Mouse (Mus musculus): ENCODE results near the gene Gltpd2. TPM values are rescaled to one million over a fixed set of nuclear protein-coding genes. Genes with fewer than 3 reads are reported as not detected.
"Not testable (repeated sequence)": the region's sequence is repeated elsewhere in the genome, so short reads cannot be mapped to it uniquely, and the experiment has no call there.

The Gltpd2 gene
- polyA plus RNA-seq, 1 experiment from 2014 or later, result 0.32 TPM

- H3K36me3 ChIP-seq (ENCODE audit: control insufficient read depth, insufficient read depth, low read length); DNase-seq (ENCODE audit: low spot score); H3K9me3 ChIP-seq (ENCODE audit: control insufficient read depth, low read length); ATAC-seq (ENCODE audit: low FRiP score, low TSS enrichment); H3K4me2 ChIP-seq (replicated peaks; ENCODE audit: low read depth); H3K27ac ChIP-seq (replicated peaks); H3K9ac ChIP-seq (ENCODE audit: low read length); H3K4me1 ChIP-seq (replicated peaks; ENCODE audit: control insufficient read depth, insufficient read depth); H3K4me3 ChIP-seq (ENCODE audit: low read depth, low read length); H3K27me3 ChIP-seq (ENCODE audit: control insufficient read depth, insufficient read depth, low read length): not testable (repeated sequence)
- peak; percentile 20 for TF ChIP-seq CTCF (IDR thresholded peaks at IDR 0.05; ENCODE audit: low read depth)
- 85% methylated on average over 8 of the region's 8 CpGs for WGBS
Observed at GRCm38 (mm10) chr11:70523306-70523989, 4.5 kb downstream of the Gltpd2 start.

- TF ChIP-seq EP300 (optimal IDR thresholded peaks at IDR 0.05) (no peak), CTCF (IDR thresholded peaks at IDR 0.05; ENCODE audit: low read depth) (no peak)
- peak overlapping the region; percentile 44 for H3K4me2 ChIP-seq (replicated peaks; ENCODE audit: low read depth)
- H3K27ac ChIP-seq (replicated peaks), result no peak overlapping the region
- H3K4me1 ChIP-seq (replicated peaks; ENCODE audit: control insufficient read depth, insufficient read depth), result no peaks in the 10 kb centered on the region
- H3K9ac ChIP-seq (ENCODE audit: low read length), result no peak overlapping the region
- H3K9me3 ChIP-seq (ENCODE audit: control insufficient read depth, low read length), result no peaks in the 10 kb centered on the region
- H3K27me3 ChIP-seq (ENCODE audit: control insufficient read depth, insufficient read depth, low read length), result no peaks in the 10 kb centered on the region
- peak; percentile 29 for ATAC-seq (ENCODE audit: low FRiP score, low TSS enrichment)
- peaks cover 9% of the 10 kb centered on the region; the same call in 1 of the 2 replicates for H3K36me3 ChIP-seq (ENCODE audit: control insufficient read depth, insufficient read depth, low read length)
- H3K4me3 ChIP-seq (ENCODE audit: low read depth, low read length), result peak overlapping the region; percentile 27
- DNase-seq (ENCODE audit: low spot score), result no peak
- 3% methylated on average over 8 of the region's 8 CpGs for WGBS
Observed at GRCm38 (mm10) chr11:70524782-70525181, 5.8 kb downstream of the Gltpd2 start.

GRCm38 (mm10) chr11:70525184-70525678 lies 6.2 kb downstream of the Gltpd2 start, which contains the start of gene Psmb6:
TSS of gene Psmb6 (plus strand) at chr11:70525367.
- Histone ChIP-seq H3K4me1 (replicated peaks; ENCODE audit: control insufficient read depth, insufficient read depth) (no peaks in the 10 kb centered on the region), H3K9me3 (ENCODE audit: control insufficient read depth, low read length) (no peaks in the 10 kb centered on the region), H3K27ac (replicated peaks) (no peak within 1 kb of the TSS), H3K36me3 (ENCODE audit: control insufficient read depth, insufficient read depth, low read length) (peaks cover 9% of the 10 kb centered on the region; the same call in 1 of the 2 replicates), H3K27me3 (ENCODE audit: control insufficient read depth, insufficient read depth, low read length) (no peaks in the 10 kb centered on the region), H3K4me2 (replicated peaks; ENCODE audit: low read depth) (peak within 1 kb of the TSS; percentile 64), H3K4me3 (ENCODE audit: low read depth, low read length) (peak within 1 kb of the TSS; percentile 68), H3K9ac (ENCODE audit: low read length) (peak within 1 kb of the TSS; percentile 73)
- DNase-seq (ENCODE audit: low spot score) (peak; percentile 91), ATAC-seq (ENCODE audit: low FRiP score, low TSS enrichment) (peak; percentile 93)
- no peak for TF ChIP-seq EP300 (optimal IDR thresholded peaks at IDR 0.05)
- no peak for TF ChIP-seq CTCF (IDR thresholded peaks at IDR 0.05; ENCODE audit: low read depth)
- WGBS, result under 1% methylated on average over 25 of the region's 26 CpGs

GRCm38 (mm10) chr11:70525726-70526125 lies 6.7 kb downstream of the Gltpd2 start:
- peak overlapping the region; percentile 64 for H3K4me2 ChIP-seq (replicated peaks; ENCODE audit: low read depth)
- H3K9ac ChIP-seq (ENCODE audit: low read length), result peak overlapping the region; percentile 73
- DNase-seq (ENCODE audit: low spot score) (no peak), ATAC-seq (ENCODE audit: low FRiP score, low TSS enrichment) (peak; percentile 55)
- no peak for TF ChIP-seq CTCF (IDR thresholded peaks at IDR 0.05; ENCODE audit: low read depth)
- no peak for TF ChIP-seq EP300 (optimal IDR thresholded peaks at IDR 0.05)
- WGBS, result 1% methylated on average over 12 of the region's 12 CpGs
- H3K27ac ChIP-seq (replicated peaks), result no peak overlapping the region
- peaks cover 9% of the 10 kb centered on the region; the same call in 1 of the 2 replicates for H3K36me3 ChIP-seq (ENCODE audit: control insufficient read depth, insufficient read depth, low read length)
- H3K27me3 ChIP-seq (ENCODE audit: control insufficient read depth, insufficient read depth, low read length), result no peaks in the 10 kb centered on the region
- peak overlapping the region; percentile 68 for H3K4me3 ChIP-seq (ENCODE audit: low read depth, low read length)
- no peaks in the 10 kb centered on the region for H3K4me1 ChIP-seq (replicated peaks; ENCODE audit: control insufficient read depth, insufficient read depth)
- H3K9me3 ChIP-seq (ENCODE audit: control insufficient read depth, low read length), result no peaks in the 10 kb centered on the region

- no peak for ATAC-seq (ENCODE audit: low FRiP score, low TSS enrichment)
- Histone ChIP-seq H3K36me3 (ENCODE audit: control insufficient read depth, insufficient read depth, low read length) (peaks cover 9% of the 10 kb centered on the region; the same call in 1 of the 2 replicates), H3K27ac (replicated peaks) (no peak overlapping the region), H3K4me2 (replicated peaks; ENCODE audit: low read depth) (peak overlapping the region; percentile 64), H3K4me3 (ENCODE audit: low read depth, low read length) (peak overlapping the region; percentile 68; the same call in 1 of the 2 replicates), H3K9ac (ENCODE audit: low read length) (peak overlapping the region; percentile 73; the same call in 1 of the 2 replicates), H3K27me3 (ENCODE audit: control insufficient read depth, insufficient read depth, low read length) (no peaks in the 10 kb centered on the region), H3K4me1 (replicated peaks; ENCODE audit: control insufficient read depth, insufficient read depth) (no peaks in the 10 kb centered on the region), H3K9me3 (ENCODE audit: control insufficient read depth, low read length) (no peaks in the 10 kb centered on the region)
- TF ChIP-seq EP300 (optimal IDR thresholded peaks at IDR 0.05) (no peak), CTCF (IDR thresholded peaks at IDR 0.05; ENCODE audit: low read depth) (no peak)
- WGBS, result 85% methylated on average over 12 of the region's 12 CpGs
- no peak for DNase-seq (ENCODE audit: low spot score)
Observed at GRCm38 (mm10) chr11:70526211-70526610, 7.2 kb downstream of the Gltpd2 start.

GRCm38 (mm10) chr11:70528610-70529009 lies 9.6 kb downstream of the Gltpd2 start:
- WGBS, result 78% methylated on average over 7 of the region's 7 CpGs
- TF ChIP-seq CTCF (IDR thresholded peaks at IDR 0.05; ENCODE audit: low read depth) (no peak), EP300 (optimal IDR thresholded peaks at IDR 0.05) (no peak)
- Histone ChIP-seq H3K36me3 (ENCODE audit: control insufficient read depth, insufficient read depth, low read length) (peaks cover 9% of the 10 kb centered on the region; the same call in 1 of the 2 replicates), H3K27me3 (ENCODE audit: control insufficient read depth, insufficient read depth, low read length) (no peaks in the 10 kb centered on the region), H3K4me3 (ENCODE audit: low read depth, low read length) (no peak overlapping the region), H3K9ac (ENCODE audit: low read length) (no peak overlapping the region), H3K4me2 (replicated peaks; ENCODE audit: low read depth) (no peak overlapping the region), H3K9me3 (ENCODE audit: control insufficient read depth, low read length) (no peaks in the 10 kb centered on the region), H3K27ac (replicated peaks) (no peak overlapping the region), H3K4me1 (replicated peaks; ENCODE audit: control insufficient read depth, insufficient read depth) (no peaks in the 10 kb centered on the region)
- no peak for DNase-seq (ENCODE audit: low spot score)
- ATAC-seq (ENCODE audit: low FRiP score, low TSS enrichment), result no peak
